Mouse (Mus musculus) spleen, postnatal 4 days (tissue): Measurements from ENCODE around the gene Tbcb.
A peak's percentile ranks its signal among the peaks of the same experiment; 100 is the strongest.
"Not testable (repeated sequence)": the region's sequence is repeated elsewhere in the genome, so short reads cannot be mapped to it uniquely, and the experiment has no call there.

Experiments
- DNase-seq, 2 experiments: peaks; one replicate each; pipeline ENCODE4 v3.0.0; 2022; ENCODE audit warnings: low spot score in 2 of 2

Gene Tbcb

DNA sequence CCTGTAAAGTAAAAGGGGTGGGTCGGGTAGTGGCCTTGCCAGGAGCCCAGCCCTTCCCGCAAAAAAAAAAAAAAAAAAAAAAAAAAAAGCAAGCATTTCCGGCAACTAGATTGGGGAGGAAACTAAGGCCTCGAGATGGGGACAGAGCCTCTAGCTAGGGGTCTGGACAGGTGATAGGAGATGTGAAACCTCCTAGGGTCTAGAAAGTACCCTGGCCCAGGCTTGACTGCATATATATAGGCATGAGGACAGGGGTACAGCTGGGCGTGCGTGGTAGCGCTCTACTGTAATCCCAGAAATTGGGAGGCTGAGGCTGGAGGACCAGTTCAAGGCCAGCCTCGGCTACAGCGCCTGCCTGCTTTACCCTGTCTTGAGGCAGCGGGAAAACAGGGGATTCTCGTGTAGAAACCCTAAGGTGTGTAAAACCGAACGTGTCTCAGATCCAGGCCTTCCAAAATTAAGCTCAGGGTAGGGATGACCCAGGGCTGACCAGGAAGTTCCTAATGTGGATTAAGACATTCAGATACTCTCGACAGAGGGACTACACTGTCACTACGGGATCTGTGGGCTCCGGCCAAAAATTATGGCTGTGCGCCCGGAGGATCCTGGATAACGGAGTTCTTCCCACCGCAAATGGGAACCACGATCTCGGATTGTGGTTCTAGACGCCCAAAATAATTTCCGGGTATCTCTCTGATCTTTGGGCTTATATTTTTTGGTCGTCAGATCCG lies 37.8 kb downstream of the Tbcb start:
- peak; percentile 28 to 73 for DNase-seq

DNA sequence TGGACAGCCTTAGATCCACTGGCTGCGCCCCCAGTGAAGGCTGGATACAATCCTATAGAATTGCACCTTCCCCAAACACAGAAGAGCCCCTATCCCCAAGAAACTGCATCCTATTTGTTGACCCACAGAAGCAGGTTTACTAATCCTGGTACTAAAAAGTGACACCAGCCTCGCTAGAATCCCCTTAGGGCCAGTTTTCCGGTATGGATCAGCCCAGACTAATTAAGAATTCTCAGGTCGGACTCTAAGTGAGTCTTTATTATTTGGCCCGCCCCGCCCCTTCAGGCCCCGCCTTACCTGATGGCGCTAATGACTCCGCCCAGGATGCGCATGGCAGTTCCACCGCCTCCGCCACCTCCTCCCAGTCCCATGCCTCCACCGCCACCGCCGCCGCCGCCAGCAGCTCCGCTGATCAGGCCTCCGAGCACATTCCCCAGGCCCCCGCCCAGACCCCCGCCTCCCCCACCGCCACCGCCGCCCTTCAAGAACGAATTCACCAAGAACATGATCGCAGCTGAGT lies 38.4 kb downstream of the Tbcb start:
- DNase-seq = peak; percentile 85 to 89

DNA sequence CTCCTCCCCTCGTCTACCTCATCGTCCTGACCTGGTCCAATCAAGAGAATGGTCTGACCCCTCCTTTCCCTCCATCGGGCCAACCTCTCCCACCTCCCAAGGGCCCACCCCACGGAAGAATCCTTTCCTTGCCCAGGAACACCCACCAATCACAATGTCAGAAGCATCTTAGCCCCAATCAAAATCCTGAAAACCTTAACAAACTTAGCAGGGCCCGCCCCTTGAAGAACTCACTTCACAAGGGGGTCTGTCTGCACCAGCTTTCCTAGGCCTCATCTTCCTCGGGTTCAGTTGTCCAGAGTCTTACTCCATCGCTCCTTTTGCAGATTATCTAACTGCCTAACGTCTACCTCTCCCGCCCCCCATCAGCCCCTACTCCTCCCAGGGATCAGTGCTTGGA lies 39.1 kb downstream of the Tbcb start:
- DNase-seq = no peak

DNA sequence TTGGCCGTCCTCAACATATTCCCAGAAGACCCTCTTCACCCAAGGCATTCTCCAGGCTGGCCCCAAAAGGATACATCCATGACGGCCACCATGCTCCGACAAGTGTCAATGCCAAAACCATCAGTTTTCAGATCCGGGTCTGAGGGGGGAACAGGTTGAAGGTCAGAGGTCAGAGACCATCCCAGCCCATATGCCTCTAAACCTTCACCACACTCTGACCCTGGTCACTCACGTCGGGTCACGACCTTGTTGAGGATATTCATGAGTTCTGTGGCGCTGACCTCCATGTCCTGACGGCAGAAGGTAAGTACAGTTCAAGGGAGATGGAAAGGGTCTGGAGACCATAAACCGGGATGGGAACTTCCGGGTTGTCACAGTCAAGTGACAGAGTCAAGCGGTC lies 40.0 kb downstream of the Tbcb start:
- DNase-seq = no peak

DNA sequence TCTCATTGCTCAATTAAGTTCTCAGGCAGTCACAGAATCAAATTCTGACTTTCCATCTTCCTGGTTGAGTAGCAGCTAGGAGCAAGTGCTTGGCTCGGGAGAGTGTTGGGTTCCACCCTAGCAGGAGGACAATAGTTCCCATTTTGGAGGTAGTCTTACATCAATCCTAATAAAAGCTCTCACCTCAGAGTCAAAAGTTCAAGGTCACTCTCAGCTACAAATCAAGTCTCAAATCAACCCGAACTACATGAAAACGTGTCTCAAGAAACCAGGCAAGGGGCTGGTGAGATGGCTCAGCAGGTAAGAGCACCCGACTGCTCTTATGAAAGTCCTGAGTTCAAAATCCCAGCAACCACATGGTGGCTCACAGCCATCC lies 43.0 kb downstream of the Tbcb start:
- no peak for DNase-seq

DNA sequence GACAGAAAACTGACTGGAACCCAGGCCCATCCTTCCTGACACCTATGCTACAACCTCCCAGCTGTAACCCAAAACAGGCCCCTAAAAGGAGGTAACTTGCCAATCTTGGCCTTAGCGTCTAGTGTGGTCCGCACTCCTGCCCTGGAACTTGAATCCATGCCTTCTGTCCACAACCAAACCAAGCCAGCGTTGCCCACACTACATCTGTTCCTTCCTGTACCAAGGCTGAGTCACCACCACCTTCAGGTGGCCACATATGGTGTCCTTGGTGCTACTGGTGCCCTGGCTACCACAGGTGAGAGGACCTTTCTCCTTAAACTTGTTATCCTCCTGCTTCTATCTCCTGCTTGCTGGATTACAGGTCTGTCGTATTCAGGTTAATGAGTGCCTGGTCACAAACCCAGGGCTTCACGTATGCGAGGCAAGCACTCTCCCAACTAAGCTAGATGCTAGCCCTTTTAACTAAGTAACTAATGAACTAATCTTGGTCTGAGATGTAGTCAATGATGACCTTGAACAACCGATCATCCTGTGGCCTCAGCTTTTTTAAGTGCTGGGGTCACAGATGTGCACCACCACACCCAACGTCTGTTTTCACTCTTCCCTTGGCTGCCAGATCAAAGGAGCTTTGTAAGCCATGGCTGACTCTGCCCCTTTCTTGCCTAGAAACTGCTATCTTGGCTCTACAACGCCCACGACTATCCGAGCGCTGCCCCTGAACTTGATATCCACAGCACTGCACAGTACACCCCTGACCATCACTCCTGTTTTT lies 43.5 kb downstream of the Tbcb start:
- DNase-seq = no peak

DNA sequence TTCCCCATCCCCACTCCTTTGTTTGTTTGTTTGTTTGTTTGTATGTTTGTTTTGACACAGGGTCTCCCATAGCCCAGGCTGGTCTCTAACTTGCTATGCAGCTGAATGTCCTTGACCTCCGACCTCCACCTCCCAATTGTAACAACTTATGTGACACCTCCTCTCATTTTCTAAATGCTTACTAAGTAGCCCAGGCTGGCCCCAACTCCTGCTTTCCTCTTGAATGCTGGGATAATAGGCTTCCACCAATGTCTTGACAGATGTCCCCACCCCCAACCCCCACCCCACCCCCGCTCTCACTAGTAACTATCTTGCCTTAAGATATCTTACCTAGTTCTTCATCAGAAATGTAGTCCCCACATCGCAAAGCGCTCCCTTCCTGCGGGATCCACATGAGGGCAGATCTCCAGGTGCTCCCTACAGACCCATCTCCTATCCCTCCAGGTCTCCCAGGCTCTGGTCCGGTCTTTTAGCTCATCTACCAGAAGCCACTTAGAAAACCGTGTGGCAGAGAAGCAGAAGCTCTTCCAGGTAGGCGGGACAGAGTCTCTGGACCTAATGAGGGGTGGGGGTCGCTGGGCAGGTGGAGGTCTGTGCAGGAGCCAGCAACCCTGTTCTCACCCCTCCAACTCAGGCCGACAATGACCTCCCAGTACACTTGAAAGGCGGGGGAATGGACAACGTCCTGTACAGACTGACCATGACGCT lies 47.3 kb downstream of the Tbcb start:
- DNase-seq = no peak

DNA sequence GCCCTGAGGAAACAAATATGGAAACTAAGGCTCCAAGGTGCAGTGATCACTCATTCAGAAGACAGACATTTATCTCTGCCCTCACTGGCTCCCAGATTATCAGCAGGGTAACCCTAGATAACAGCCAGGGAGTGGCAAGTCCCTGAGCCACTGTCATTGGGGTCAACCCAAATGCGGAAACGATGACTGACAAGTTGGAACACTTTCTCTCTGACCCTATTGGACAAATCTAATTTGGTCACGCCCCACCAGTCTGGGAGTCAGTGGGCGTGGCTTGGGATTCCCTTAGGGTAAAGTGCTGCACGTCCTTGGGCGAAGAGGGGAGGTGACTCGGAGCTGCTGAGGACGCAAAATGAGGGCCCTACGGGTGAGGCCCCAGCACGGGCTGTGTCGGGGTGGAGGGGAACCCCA lies 48.2 kb downstream of the Tbcb start, which contains the start of gene Cox7a1:
TSS of gene Cox7a1 (plus strand) at position 266 of the 411 bp plus-strand sequence.
- peak; percentile 86 to 90 for DNase-seq

DNA sequence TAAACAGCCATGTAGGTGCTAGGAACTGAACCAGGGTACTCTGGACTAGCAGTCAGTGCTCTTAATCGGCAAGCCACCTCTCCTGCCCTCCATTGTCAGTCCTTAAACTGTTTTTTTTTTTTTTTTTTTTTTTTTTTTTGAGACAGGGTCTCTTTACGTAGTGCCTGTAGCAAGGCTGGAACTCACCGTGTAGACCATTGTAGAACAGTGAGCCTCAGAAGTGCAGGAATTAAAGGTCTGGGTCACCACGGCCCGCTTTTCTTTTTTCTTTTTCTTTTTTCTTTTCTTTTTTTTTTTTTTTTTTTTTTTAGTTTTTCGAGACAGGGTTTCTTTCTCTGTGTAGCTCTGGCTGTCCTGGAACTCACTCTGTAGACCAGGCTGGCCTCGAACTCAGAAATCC lies 48.9 kb downstream of the Tbcb start:
- DNase-seq = not testable (repeated sequence)

DNA sequence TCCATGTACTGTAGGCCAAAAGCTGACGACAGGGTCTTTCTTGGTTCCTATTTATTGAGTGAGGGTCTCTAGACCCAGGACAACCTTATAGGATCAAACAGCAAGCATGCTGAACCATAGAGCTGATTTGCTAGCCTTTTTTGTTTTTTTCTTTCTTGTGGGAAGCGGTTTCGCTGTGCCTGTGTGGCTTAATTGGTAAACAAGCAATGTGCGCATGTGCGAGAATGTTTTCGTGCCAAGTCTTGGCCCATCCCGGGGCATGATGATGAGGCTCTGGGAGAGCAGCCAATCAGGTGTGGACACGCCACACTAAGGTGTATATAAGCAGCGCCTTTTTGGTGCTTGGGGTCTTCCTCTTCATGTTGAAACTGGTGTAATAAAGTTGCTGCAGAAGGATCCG lies 50.1 kb downstream of the Tbcb start:
- not testable (repeated sequence) for DNase-seq

DNA sequence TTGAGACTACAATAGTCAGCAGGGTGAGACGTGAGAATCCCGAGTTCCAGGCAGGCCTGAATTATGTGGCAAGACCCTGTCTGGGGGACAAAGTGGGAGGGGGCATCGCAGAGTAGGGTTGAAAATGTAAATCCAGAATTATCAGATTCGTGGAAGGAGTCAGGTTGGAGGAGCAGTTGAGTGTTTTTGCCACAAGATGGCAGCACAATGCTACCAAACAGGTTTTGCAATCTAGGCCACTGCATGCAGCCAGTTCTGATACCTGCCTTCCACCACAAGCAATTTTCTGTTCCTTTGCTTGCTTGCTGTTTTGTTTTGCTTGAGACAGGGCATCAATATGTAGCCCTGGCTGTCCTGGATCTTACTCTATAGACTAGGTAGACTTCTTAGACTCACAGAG lies 50.8 kb downstream of the Tbcb start:
- DNase-seq = peak; percentile 71 to 84

DNA sequence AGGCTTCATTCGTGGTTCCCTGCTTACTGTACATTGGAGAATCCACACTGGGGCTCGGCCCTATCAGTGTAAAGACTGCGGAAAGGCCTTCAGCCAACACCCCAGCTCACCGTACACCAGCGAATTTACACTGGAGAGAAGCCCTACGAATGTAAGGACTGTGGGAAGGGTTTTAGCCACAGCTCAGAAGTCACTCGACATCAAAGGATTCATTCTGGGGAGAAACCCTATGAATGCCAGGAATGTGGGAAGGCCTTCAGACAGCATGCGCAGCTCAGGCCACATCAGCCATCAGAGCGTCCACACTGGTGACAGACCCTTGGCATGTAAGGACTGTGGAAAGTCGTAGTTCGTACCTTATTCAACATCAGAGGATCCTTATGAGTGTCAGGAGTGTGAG lies 53.8 kb downstream of the Tbcb start:
- no peak for DNase-seq

DNA sequence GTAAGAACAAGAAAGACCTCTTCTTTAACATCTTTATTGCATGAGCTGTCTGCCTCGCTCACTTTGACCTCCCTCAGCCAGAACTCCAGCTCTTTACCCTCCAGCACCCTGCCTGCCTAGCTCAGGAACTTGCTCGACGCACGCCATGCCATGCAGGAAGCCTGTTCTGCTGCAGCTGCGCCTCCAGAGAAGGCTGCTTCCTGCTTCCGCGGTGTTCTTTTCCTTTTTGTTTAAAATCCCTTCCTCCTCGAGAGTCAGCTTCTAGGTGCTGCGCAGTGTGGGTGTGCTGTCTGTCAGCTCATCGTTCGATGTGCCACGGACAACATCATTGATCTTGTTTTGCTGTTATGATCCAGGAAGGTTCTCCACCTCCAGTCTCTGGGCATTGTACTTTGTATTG lies 55.6 kb downstream of the Tbcb start:
- DNase-seq = no peak
